In genomic region chr14:54360577-54361340, GRCm38 (mm10) we compare ENCODE assay signal across 8 mouse cellular contexts. TPM values are rescaled to one million over a fixed set of nuclear protein-coding genes. Genes with fewer than 3 reads are reported as not detected.
DNase-seq lines count a peak whose midpoint lies in the region; ATAC-seq lines count a peak whose summit lies in the region.

Oxa1l (plus strand) TSS chr14:54360834.

- intact Hi-C loops in left cerebral cortex, postnatal 14 days (cut with DNase I): loop anchor here (5.0 kb wide), 1 partner anchor 108 kb away; the partner anchor contains the start of genes Abhd4 and Dad1

- H3K27me3 ChIP-seq in intestine, embryonic 14.5 days (replicated peaks; ENCODE audit: control insufficient read depth, insufficient read depth, low read length): no peaks in the 10 kb centered on the region

- peak within 1 kb of the TSS; percentile 99 for H3K4me3 ChIP-seq in intestine, embryonic 14.5 days (ENCODE audit: low read depth, low read length)

- H3K9ac ChIP-seq in intestine, embryonic 14.5 days (ENCODE audit: low read length): peak within 1 kb of the TSS; percentile 96

- under 1% methylated on average over 48 of the region's 48 CpGs for WGBS in intestine, embryonic 14.5 days

- DNase-seq in adrenal gland, adult (ENCODE audit: inconsistent age in 2 of 2, low spot score in 1 of 2): peak; percentile 95 to 99
- DNase-seq in embryo, embryonic 10.5 days (ENCODE audit: low spot score): peak; percentile 97
- DNase-seq in gastrocnemius, postnatal 25 days: peak; percentile 90
- peak; percentile 99 for DNase-seq in intestine, embryonic 14.5 days (ENCODE audit: low spot score)
- DNase-seq in left cerebral cortex, postnatal 14 days (ENCODE audit: low spot score in 2 of 2): peak; percentile 96 to 97
- peak; percentile 97 for DNase-seq in mesoderm, embryonic 11.5 days (ENCODE audit: low read depth, low spot score)
- DNase-seq in right cerebral cortex, postnatal 36 days (ENCODE audit: low spot score in 2 of 2): peak; percentile 89 to 91
- DNase-seq in yolk sac, embryonic 10.5 days (ENCODE audit: low spot score): peak; percentile 96

- peaks cover 25% of the 10 kb centered on the region for H3K36me3 ChIP-seq in intestine, embryonic 14.5 days (ENCODE audit: control insufficient read depth, insufficient read depth, low read length)

- no peaks in the 10 kb centered on the region for H3K9me3 ChIP-seq in intestine, embryonic 14.5 days (ENCODE audit: control insufficient read depth, low read length)

- H3K4me2 ChIP-seq in intestine, embryonic 14.5 days (ENCODE audit: low read length): peak within 1 kb of the TSS; percentile 75

- H3K4me1 ChIP-seq in intestine, embryonic 14.5 days (replicated peaks; ENCODE audit: control insufficient read depth, insufficient read depth, low read length): peaks cover 3% of the 10 kb centered on the region

- peak; percentile 90 for ATAC-seq in intestine, embryonic 14.5 days (replicated peaks; ENCODE audit: low FRiP score, low TSS enrichment, low read depth)

- peak within 1 kb of the TSS; percentile 76 for H3K27ac ChIP-seq in intestine, embryonic 14.5 days (ENCODE audit: low read depth)

RNA-seq across cellular contexts. Expression of gene Oxa1l, which starts in this region (rescaled TPM):
- 10 to 100 TPM; 54.0 to 56.3 TPM for total RNA-seq in gastrocnemius, postnatal 25 days (2021)
- 57.0 and 59.4 TPM in 2 replicates for polyA plus RNA-seq in intestine, embryonic 14.5 days (2014; fragmentation: Nextera tagmentation; extraction: Ambion mirVana)
- total RNA-seq in left cerebral cortex, postnatal 14 days (2021): 10 to 100 TPM; 61.3 to 65.4 TPM

Comparison
In these comparisons a context has a peak if more than half of its experiments do, and no peak if none do; other contexts are left out.
1. Peak in every context shown above with its lines: DNase-seq, ATAC-seq, H3K4me3 ChIP-seq and H3K27ac ChIP-seq.